In the genomic region with DNA sequence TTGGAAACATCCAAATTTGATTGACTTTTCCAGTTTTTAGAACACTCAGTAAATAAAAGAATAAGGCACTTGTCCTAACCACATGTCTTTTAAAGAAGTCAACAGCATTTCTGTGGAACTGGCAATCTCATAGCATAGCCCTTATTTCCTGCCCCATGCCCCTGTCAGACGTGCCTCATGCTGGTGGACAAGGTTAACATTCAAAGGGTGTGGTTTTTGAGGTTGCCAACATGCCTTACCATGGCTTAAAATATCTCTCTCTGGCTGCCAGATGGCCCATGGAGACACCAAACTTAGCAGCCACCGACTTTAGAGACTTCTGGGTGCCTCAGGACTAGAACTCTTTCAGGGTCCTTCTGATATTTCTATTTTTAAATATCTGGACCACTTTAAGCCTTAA, we compare ENCODE assay signal across 15 mouse cellular contexts. TPM values are rescaled to one million over a fixed set of nuclear protein-coding genes. Genes with fewer than 3 reads are reported as not detected.
DNase-seq lines count a peak whose midpoint lies in the region; ATAC-seq lines count a peak whose summit lies in the region.
"Had no signal": no experiment of that assay in that cellular context is flagged by ENCODE, and none has a peak within 500 bp of the region (broad histone marks: within the 10 kb centered on the region; RNA-seq: fewer than 3 reads in every experiment).

No protein-coding gene starts in this region.

- no peak overlapping the region for H3K4me2 ChIP-seq in limb, embryonic 13.5 days (replicated peaks)
- H3K4me2 ChIP-seq: embryonic facial prominence, embryonic 15.5 days; hindbrain, embryonic 15.5 days; stomach, embryonic 15.5 days had no signal

- 36% methylated on average over 2 of the region's 2 CpGs for WGBS in limb, embryonic 13.5 days
- 79% methylated on average over 2 of the region's 2 CpGs for WGBS in limb, embryonic 10.5 days

- H3K36me3 ChIP-seq in limb, embryonic 13.5 days = no peaks in the 10 kb centered on the region
- no peaks in the 10 kb centered on the region for H3K36me3 ChIP-seq in limb, embryonic 10.5 days
- H3K36me3 ChIP-seq: embryonic facial prominence, embryonic 15.5 days; hindbrain, embryonic 15.5 days; stomach, embryonic 15.5 days had no signal

- no peaks in the 10 kb centered on the region for H3K27me3 ChIP-seq in limb, embryonic 13.5 days
- H3K27me3 ChIP-seq in limb, embryonic 10.5 days (ENCODE audit: low read depth, poor library complexity, severe bottlenecking) = no peaks in the 10 kb centered on the region
- H3K27me3 ChIP-seq: embryonic facial prominence, embryonic 15.5 days; hindbrain, embryonic 15.5 days; stomach, embryonic 15.5 days had no signal

- ATAC-seq in limb, embryonic 13.5 days (ENCODE audit: low FRiP score, low read depth) = no peak
- ATAC-seq in CD4-positive, CD25-positive, alpha-beta regulatory T cell, adult 4 months = peak; percentile 37
- ATAC-seq in cerebellum, adult (ENCODE audit: insufficient number of reproducible peaks, low FRiP score, low TSS enrichment) = no peak
- ATAC-seq in frontal cortex, adult (ENCODE audit: low TSS enrichment) = no peak

- no peak for DNase-seq in limb, embryonic 10.5 days (ENCODE audit: low spot score)
- DNase-seq in fibroblast of lung, adult 2 months (ENCODE audit: low read depth) = peak; percentile 66
- peak; percentile 33 to 40 for DNase-seq in natural killer cell, adult 2 months (ENCODE audit: low spot score in 2 of 2)
- no peak for DNase-seq in urinary bladder, postnatal 4 days (ENCODE audit: low spot score in 2 of 2)
- DNase-seq: adrenal gland, postnatal 36 days; cerebellum, adult 8-10 months; kidney, postnatal 10 days; right cerebral cortex, adult 18-20 months had no signal

- no peak overlapping the region for H3K9ac ChIP-seq in limb, embryonic 13.5 days
- H3K9ac ChIP-seq: embryonic facial prominence, embryonic 15.5 days; hindbrain, embryonic 15.5 days; stomach, embryonic 15.5 days had no signal

- H3K27ac ChIP-seq in limb, embryonic 13.5 days = 0 out of 2 replicates have a peak overlapping the region, but pooled peaks have one; percentile 28
- H3K27ac ChIP-seq in limb, embryonic 10.5 days = no peak overlapping the region
- H3K27ac ChIP-seq: embryonic facial prominence, embryonic 15.5 days; hindbrain, embryonic 15.5 days; stomach, embryonic 15.5 days had no signal

- H3K4me3 ChIP-seq in limb, embryonic 13.5 days = no peak overlapping the region
- H3K4me3 ChIP-seq in limb, embryonic 10.5 days = no peak overlapping the region
- H3K4me3 ChIP-seq: embryonic facial prominence, embryonic 15.5 days; hindbrain, embryonic 15.5 days; stomach, embryonic 15.5 days had no signal

- peaks cover 7% of the 10 kb centered on the region; the same call in 1 of the 2 replicates for H3K4me1 ChIP-seq in limb, embryonic 13.5 days
- H3K4me1 ChIP-seq in limb, embryonic 10.5 days = no peaks in the 10 kb centered on the region
- H3K4me1 ChIP-seq: embryonic facial prominence, embryonic 15.5 days; hindbrain, embryonic 15.5 days; stomach, embryonic 15.5 days had no signal

- no peaks in the 10 kb centered on the region for H3K9me3 ChIP-seq in limb, embryonic 13.5 days
- no peaks in the 10 kb centered on the region for H3K9me3 ChIP-seq in limb, embryonic 10.5 days (replicated peaks)
- H3K9me3 ChIP-seq: embryonic facial prominence, embryonic 15.5 days; hindbrain, embryonic 15.5 days; stomach, embryonic 15.5 days had no signal

RNA-seq across cellular contexts. Expression of gene Cd28, which starts 14.0 kb away (rescaled TPM):
- 0.23 and 0.29 TPM in 2 replicates for polyA plus RNA-seq in limb, embryonic 13.5 days (2015; fragmentation: Nextera tagmentation; extraction: Ambion mirVana)
- 0.08 and 0.09 TPM in 2 replicates for polyA plus RNA-seq in limb, embryonic 10.5 days (2016; fragmentation: Nextera tagmentation; extraction: Ambion mirVana)
- 100 to 1,000 TPM; 276 to 286 TPM for polyA plus RNA-seq in CD4-positive, CD25-positive, alpha-beta regulatory T cell, adult 4 months (2017; shearing (Covaris generic))

Comparison
In these comparisons a context has a peak if more than half of its experiments do, and no peak if none do; other contexts are left out.
1. DNase-seq: peak in fibroblast of lung, adult 2 months (single experiment) and natural killer cell, adult 2 months (2 of 2); none in limb, embryonic 10.5 days (single experiment) and urinary bladder, postnatal 4 days (0 of 2).
2. RNA of gene Cd28, which starts 14.0 kb away (polyA plus RNA-seq): 276 to 286 TPM in CD4-positive, CD25-positive, alpha-beta regulatory T cell, adult 4 months; 0.23 to 0.29 TPM in limb, embryonic 13.5 days and 0.08 to 0.09 TPM in limb, embryonic 10.5 days; every median in the first group is over 100 times any median in the second.